Mouse (Mus musculus) ES-E14 (cell line): Measurements from ENCODE around the gene Capn11.

Source experiments
- CHD2 ChIP-seq: IDR thresholded peaks from 2 replicates; pipeline ENCODE4 v1.6.1; 2014; ENCODE audit warnings: mild to moderate bottlenecking, low read depth, low read length, inconsistent platforms
- ZC3H11A ChIP-seq: IDR thresholded peaks from 2 replicates; pipeline ENCODE4 v1.6.1; 2012; ENCODE audit warnings: low read depth, mild to moderate bottlenecking, inconsistent platforms, low read length, borderline replicate concordance

GRCm38 (mm10) chr17:45700496-45701235 is 41.5 kb upstream of the Capn11 start:
- no peak for TF ChIP-seq CHD2
- no peak for TF ChIP-seq ZC3H11A
